Mouse (Mus musculus): ENCODE measurements around the gene Amn1. TPM values are rescaled to one million over a fixed set of nuclear protein-coding genes. Genes with fewer than 3 reads are reported as not detected.

The Amn1 gene
- polyA plus RNA-seq (2014; fragmentation: Illumina TruSeq; extraction: RNeasy Lipid Tissue Mini Kit (QIAGEN cat#74804); ENCODE audit: low read depth, low replicate concordance): 15.5 TPM

DNA sequence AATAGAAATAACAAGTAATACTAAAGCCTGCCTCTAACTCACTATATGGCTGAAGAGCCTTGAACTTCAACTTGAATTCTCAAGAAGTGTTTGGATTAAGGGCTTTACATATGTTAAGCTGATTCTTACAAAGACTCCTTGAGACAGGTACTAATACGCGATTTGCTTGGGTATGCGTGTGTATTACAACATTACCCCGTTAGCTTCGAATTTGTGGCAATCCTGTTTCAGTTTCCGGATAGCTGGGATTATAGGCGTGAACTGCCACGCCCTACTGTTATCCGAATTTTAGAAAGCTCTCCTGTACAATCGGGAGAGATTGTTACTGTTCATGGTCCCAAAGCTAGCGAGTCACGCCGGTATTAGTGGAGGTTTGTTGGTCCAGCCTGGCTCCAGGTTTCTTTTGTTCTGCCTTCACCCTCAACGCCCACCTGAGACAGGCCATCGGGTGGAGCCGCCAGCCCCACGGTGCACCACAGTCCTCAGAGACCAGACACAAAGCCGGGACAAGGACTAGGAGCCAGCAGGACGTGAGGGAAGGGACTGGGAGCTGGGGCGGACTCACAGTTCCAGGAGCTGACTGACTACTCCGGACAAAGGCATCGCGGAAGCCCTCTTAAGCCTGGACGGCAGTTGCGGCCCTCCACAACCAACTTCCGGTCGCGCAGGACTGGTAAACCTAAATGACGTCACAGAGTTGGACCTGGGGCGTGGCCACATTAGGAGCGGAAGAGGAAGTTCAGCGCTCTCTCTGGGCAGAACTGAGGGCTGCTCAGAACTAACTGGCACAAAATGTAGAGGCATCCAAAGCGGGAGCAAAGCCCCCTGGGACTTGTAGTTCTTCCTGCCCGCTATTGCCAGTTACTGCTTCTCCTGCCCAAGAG, at the start of gene Amn1:
TSS of gene Amn1 (minus strand) at position 672 of the 884 bp plus-strand sequence.

DNA sequence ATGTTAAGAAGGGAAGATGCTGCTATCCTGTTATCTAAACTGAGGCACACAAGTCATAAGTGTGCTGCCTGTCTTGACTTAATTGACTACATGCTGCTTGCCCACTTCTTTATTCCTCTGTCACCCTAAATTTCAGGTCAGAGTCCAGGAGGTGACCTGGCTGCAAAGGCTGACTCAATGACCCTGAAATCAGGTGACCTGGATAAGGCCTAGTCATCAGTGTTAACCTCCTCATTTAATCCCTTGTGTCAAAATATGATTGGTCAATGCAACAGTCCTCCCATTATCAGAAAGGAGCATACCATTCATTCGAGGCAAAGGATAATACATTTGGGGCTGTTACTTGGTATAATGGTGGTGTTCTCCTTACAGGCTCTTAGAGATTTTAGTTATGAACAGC, 49.0 kb downstream of the Amn1 start, which contains the start of gene Etfbkmt:
TSS of gene Etfbkmt (plus strand) at position 379 of the 400 bp plus-strand sequence.

GRCm38 (mm10) chr6:149129870-149130269, 58.6 kb downstream of the Amn1 start, which contains the start of gene Gm10203:
Gene Gm10203 (plus strand): TSS chr6:149130170.

Other genes starting within 250 kb of the Amn1 start
- 3.6 TPM for gene Sinhcaf, start 242.2 kb downstream of the Amn1 start, polyA plus RNA-seq (2014; fragmentation: Illumina TruSeq; extraction: RNeasy Lipid Tissue Mini Kit (QIAGEN cat#74804); ENCODE audit: low read depth, low replicate concordance)
- gene Dennd5b, start 87.0 kb downstream of the Amn1 start, polyA plus RNA-seq (2014; fragmentation: Illumina TruSeq; extraction: RNeasy Lipid Tissue Mini Kit (QIAGEN cat#74804); ENCODE audit: low read depth, low replicate concordance): 50.1 TPM
- not detected for gene Gm10203, start 58.5 kb downstream of the Amn1 start, polyA plus RNA-seq (2014; fragmentation: Illumina TruSeq; extraction: RNeasy Lipid Tissue Mini Kit (QIAGEN cat#74804); ENCODE audit: low read depth, low replicate concordance)
- gene Etfbkmt, start 48.9 kb downstream of the Amn1 start, polyA plus RNA-seq (2014; fragmentation: Illumina TruSeq; extraction: RNeasy Lipid Tissue Mini Kit (QIAGEN cat#74804); ENCODE audit: low read depth, low replicate concordance): 38.5 TPM
- gene Resf1, start 120.7 kb upstream of the Amn1 start, polyA plus RNA-seq (2014; fragmentation: Illumina TruSeq; extraction: RNeasy Lipid Tissue Mini Kit (QIAGEN cat#74804); ENCODE audit: low read depth, low replicate concordance): 12.1 TPM
- gene Bicd1, start 220.2 kb upstream of the Amn1 start, polyA plus RNA-seq (2014; fragmentation: Illumina TruSeq; extraction: RNeasy Lipid Tissue Mini Kit (QIAGEN cat#74804); ENCODE audit: low read depth, low replicate concordance): 0.13 TPM